Mouse (Mus musculus): ENCODE results near the gene Fam151a.

- no peak for TF ChIP-seq CTCF (conservative IDR thresholded peaks at IDR 0.05; ENCODE audit: low read length)
- no peak for TF ChIP-seq NANOG (IDR thresholded peaks at IDR 0.05; ENCODE audit: borderline replicate concordance, low read length)
These were observed 43.3 kb downstream of the Fam151a start for GRCm38 (mm10) chr4:106776998-106777397.
